Mouse (Mus musculus) olfactory bulb, adult 2 months (tissue): ENCODE measurements at regions not wholly inside any gene's neighbourhood (a gene's known extent, or its start where the extent isn't known, plus 50 kb on each side); places are given as distances from the start of the nearest gene placed in this dataset.

Experiments
- CTCF ChIP-seq: fragments of 200-500 bp; IDR thresholded peaks from 2 replicates; pipeline ENCODE4 v1.5.1; 2012; ENCODE audit warnings: low read depth, mild to moderate bottlenecking, low read length, moderate library complexity; ENCODE audit not compliant: insufficient read depth
- POLR2A ChIP-seq: fragments of 200-500 bp; IDR thresholded peaks from 2 replicates; pipeline ENCODE4 v1.6.1; 2012; ENCODE audit warnings: mild to moderate bottlenecking, low read depth, low read length, moderate library complexity; ENCODE audit not compliant: insufficient read depth

- TF ChIP-seq CTCF = no peak
- TF ChIP-seq POLR2A = no peak
These were observed 53.9 kb upstream of the Magi3 start for GRCm38 (mm10) chr3:104274084-104274483.
